Mouse (Mus musculus) left cerebral cortex, adult 18-20 months (tissue): ENCODE results near the gene Vrtn. TPM values are rescaled to one million over a fixed set of nuclear protein-coding genes. Genes with fewer than 3 reads are reported as not detected.

Experiments used
- DNase-seq, 2 experiments: peaks; one replicate each; pipeline ENCODE4 v3.0.0; 2021 to 2022; ENCODE audit warnings: low spot score in 2 of 2, mixed read lengths in 1 of 2
- total RNA-seq, 2 experiments: library from RNA; stranded (reverse); gene quantifications; 2 replicates each; pipeline ENCODE4 v1.2.3; 2021

The Vrtn gene
- total RNA-seq, 2 experiments from 2014 or later = not detected

GRCm38 (mm10) chr12:84686176-84686575 lies 45.4 kb downstream of the Vrtn start:
- no peak for DNase-seq

- no peak for DNase-seq
These were observed 46.7 kb downstream of the Vrtn start for GRCm38 (mm10) chr12:84687531-84687930.

- no peak for DNase-seq
These were observed 48.2 kb downstream of the Vrtn start for GRCm38 (mm10) chr12:84689051-84689450.

- no peak for DNase-seq
These were observed 50.5 kb downstream of the Vrtn start for GRCm38 (mm10) chr12:84691347-84691746.

GRCm38 (mm10) chr12:84692141-84692540 lies 51.3 kb downstream of the Vrtn start:
- DNase-seq = no peak

- peak; percentile 33 to 34 for DNase-seq
These were observed 57.7 kb downstream of the Vrtn start, which contains the start of gene Syndig1l for GRCm38 (mm10) chr12:84698319-84699081. Syndig1l (minus strand) TSS chr12:84698831.

Other genes starting within 250 kb of the Vrtn start
- 10 to 100 TPM; 24.4 to 24.6 TPM for gene Entpd5, start 232.0 kb upstream of the Vrtn start, total RNA-seq
- gene Bbof1, start 231.9 kb upstream of the Vrtn start, total RNA-seq = 1 to 10 TPM; 6.5 to 9.7 TPM
- gene Rnf113a2, start 223.8 kb upstream of the Vrtn start, total RNA-seq = 10 to 100 TPM; 11.1 to 13.0 TPM
- 10 to 100 TPM; 51.2 to 54.9 TPM for gene Aldh6a1, start 190.0 kb upstream of the Vrtn start, total RNA-seq
- 10 to 100 TPM; 25.2 to 25.7 TPM for gene Lin52, start 189.6 kb upstream of the Vrtn start, total RNA-seq
- under 1 TPM; 0.26 to 0.35 TPM for gene Vsx2, start 71.3 kb upstream of the Vrtn start, total RNA-seq
- gene Abcd4, start 23.6 kb upstream of the Vrtn start, total RNA-seq = 10 to 100 TPM in 1 of 2 experiments, 1 to 10 TPM in 1; 7.9 to 10.2 TPM
- gene Syndig1l, start 57.8 kb downstream of the Vrtn start, total RNA-seq = 10 to 100 TPM; 19.8 to 39.2 TPM
- gene Npc2, start 132.1 kb downstream of the Vrtn start, total RNA-seq = 10 to 100 TPM; 28.1 to 29.6 TPM
- 10 to 100 TPM; 56.3 to 60.2 TPM for gene Isca2, start 132.2 kb downstream of the Vrtn start, total RNA-seq
- under 1 TPM; 0.28 to 0.42 TPM for gene Ltbp2, start 235.5 kb downstream of the Vrtn start, total RNA-seq